Mouse (Mus musculus): ENCODE data around the gene Ctbp2.
"Not testable (repeated sequence)": the region's sequence is repeated elsewhere in the genome, so short reads cannot be mapped to it uniquely, and the experiment has no call there.

The Ctbp2 gene

GRCm38 (mm10) chr7:133120221-133120751 is 3.9 kb downstream of the Ctbp2 start:
- DNase-seq (ENCODE audit: low spot score in 2 of 2), result no peak

GRCm38 (mm10) chr7:133117815-133118214 is 6.3 kb downstream of the Ctbp2 start:
- no peak for DNase-seq (ENCODE audit: low spot score in 2 of 2)

GRCm38 (mm10) chr7:133116542-133116941 is 7.6 kb downstream of the Ctbp2 start:
- no peak for DNase-seq (ENCODE audit: low spot score in 2 of 2)

GRCm38 (mm10) chr7:133115886-133116285 is 8.3 kb downstream of the Ctbp2 start:
- DNase-seq (ENCODE audit: low spot score in 2 of 2), result no peak

GRCm38 (mm10) chr7:133114847-133115470 is 9.2 kb downstream of the Ctbp2 start:
- no peak for DNase-seq (ENCODE audit: low spot score in 2 of 2)

- no peak for DNase-seq (ENCODE audit: low spot score in 2 of 2)
These were observed 10.8 kb downstream of the Ctbp2 start for GRCm38 (mm10) chr7:133113185-133113895.

GRCm38 (mm10) chr7:133112351-133112831 is 11.8 kb downstream of the Ctbp2 start:
- no peak for DNase-seq (ENCODE audit: low spot score in 2 of 2)

- no peak for DNase-seq (ENCODE audit: low spot score in 2 of 2)
These were observed 14.7 kb downstream of the Ctbp2 start for GRCm38 (mm10) chr7:133109442-133109841.

GRCm38 (mm10) chr7:133108695-133109094 is 15.5 kb downstream of the Ctbp2 start:
- peak; percentile 29 to 55 for DNase-seq (ENCODE audit: low spot score in 2 of 2)

- DNase-seq (ENCODE audit: low spot score in 2 of 2), result no peak
These were observed 21.6 kb downstream of the Ctbp2 start for GRCm38 (mm10) chr7:133102578-133102977.

- no peak for DNase-seq (ENCODE audit: low spot score in 2 of 2)
These were observed 23.1 kb downstream of the Ctbp2 start for GRCm38 (mm10) chr7:133101070-133101469.

GRCm38 (mm10) chr7:133100178-133100577 is 24.0 kb downstream of the Ctbp2 start:
- DNase-seq (ENCODE audit: low spot score in 2 of 2), result no peak

- DNase-seq (ENCODE audit: low spot score in 2 of 2), result no peak
These were observed 24.9 kb downstream of the Ctbp2 start for GRCm38 (mm10) chr7:133099266-133099665.

GRCm38 (mm10) chr7:133098118-133098793 is 25.9 kb downstream of the Ctbp2 start:
- DNase-seq (ENCODE audit: low spot score in 2 of 2), result no peak

GRCm38 (mm10) chr7:133095610-133096009 is 28.5 kb downstream of the Ctbp2 start:
- not testable (repeated sequence) for DNase-seq (ENCODE audit: low spot score in 2 of 2)

GRCm38 (mm10) chr7:133094711-133095495 is 29.3 kb downstream of the Ctbp2 start:
- no peak for DNase-seq (ENCODE audit: low spot score in 2 of 2)

- no peak for DNase-seq (ENCODE audit: low spot score in 2 of 2)
These were observed 30.0 kb downstream of the Ctbp2 start for GRCm38 (mm10) chr7:133094161-133094560.

- no peak for DNase-seq (ENCODE audit: low spot score in 2 of 2)
These were observed 30.4 kb downstream of the Ctbp2 start for GRCm38 (mm10) chr7:133093731-133094130.

- DNase-seq (ENCODE audit: low spot score in 2 of 2), result no peak
These were observed 33.5 kb downstream of the Ctbp2 start for GRCm38 (mm10) chr7:133090641-133091040.

- DNase-seq (ENCODE audit: low spot score in 2 of 2), result no peak
These were observed 34.4 kb downstream of the Ctbp2 start for GRCm38 (mm10) chr7:133089621-133090260.

- DNase-seq (ENCODE audit: low spot score in 2 of 2), result peak; percentile 32 to 73
These were observed 35.3 kb downstream of the Ctbp2 start for GRCm38 (mm10) chr7:133088830-133089261.
